Mouse (Mus musculus) forebrain, embryonic 14.5 days (tissue): ENCODE results near the gene Olfr1415. TPM values are rescaled to one million over a fixed set of nuclear protein-coding genes. Genes with fewer than 3 reads are reported as not detected.

Experiments used
- ATAC-seq: fragments of 200-750 bp; cut with Nextera tagmentation; 2 replicates; pipeline ENCODE4 v1.8.0; 2017; ENCODE audit warnings: mild to moderate bottlenecking, moderate library complexity
- DNase-seq: peaks from one replicate; pipeline ENCODE4 v3.0.0-alpha.2; 2015; ENCODE audit warnings: low spot score
- H3K27ac ChIP-seq: fragments of 300-500 bp; sonication (generic); 2 replicates; pipeline ENCODE4 v1.5.1; 2014; ENCODE audit warnings: low read depth, mild to moderate bottlenecking, control low read depth, low read length, moderate library complexity
- H3K27me3 ChIP-seq: fragments of 300-500 bp; sonication (generic); replicated peaks from 2 replicates; pipeline ENCODE4 v1.6.1; 2014; ENCODE audit warnings: low read length, control low read depth, mixed read lengths; ENCODE audit not compliant: control insufficient read depth, insufficient read depth
- H3K36me3 ChIP-seq: fragments of 300-500 bp; sonication (generic); 2 replicates; pipeline ENCODE4 v1.6.1; 2014; ENCODE audit warnings: low read length, control low read depth; ENCODE audit not compliant: control insufficient read depth, insufficient read depth
- H3K4me1 ChIP-seq: fragments of 300-500 bp; sonication (generic); 2 replicates; pipeline ENCODE4 v1.6.1; 2014; ENCODE audit warnings: antibody characterized with exemption, low read length, control low read depth; ENCODE audit not compliant: control insufficient read depth, insufficient read depth
- H3K4me2 ChIP-seq: fragments of 300-500 bp; sonication (generic); 2 replicates; pipeline ENCODE4 v1.6.1; 2014; ENCODE audit warnings: mild to moderate bottlenecking, control low read depth, low read length
- H3K4me3 ChIP-seq: fragments of 300-500 bp; sonication (generic); 2 replicates; pipeline ENCODE4 v1.5.1; 2014; ENCODE audit warnings: low read depth, low read length, control low read depth
- H3K9ac ChIP-seq: fragments of 300-500 bp; sonication (generic); 2 replicates; pipeline ENCODE4 v1.6.1; 2014; ENCODE audit warnings: mild to moderate bottlenecking, low read length, control low read depth, moderate library complexity
- H3K9me3 ChIP-seq: fragments of 300-500 bp; sonication (generic); replicated peaks from 2 replicates; pipeline ENCODE4 v1.6.1; 2016; ENCODE audit warnings: low read length, control low read depth, mixed read lengths; ENCODE audit not compliant: control insufficient read depth
- WGBS: fragments of 180-500 bp; shearing (Covaris S2); extraction: QIAGEN DNeasy Blood & Tissue Kit; methylation state at CpG from one replicate; pipeline ENCODE4 v1.1.7; 2014; 5-methylcytosine and 5-hydroxymethylcytosine counted together
- polyA plus RNA-seq: library from polyadenylated mRNA; unstranded; fragments of >200 nt; fragmentation: Nextera tagmentation; extraction: Ambion mirVana; gene quantifications from 2 replicates; pipeline ENCODE4 v1.2.1, GENCODE M21; 2014

The Olfr1415 gene
- polyA plus RNA-seq, 1 experiment from 2014 or later, result not detected

DNA sequence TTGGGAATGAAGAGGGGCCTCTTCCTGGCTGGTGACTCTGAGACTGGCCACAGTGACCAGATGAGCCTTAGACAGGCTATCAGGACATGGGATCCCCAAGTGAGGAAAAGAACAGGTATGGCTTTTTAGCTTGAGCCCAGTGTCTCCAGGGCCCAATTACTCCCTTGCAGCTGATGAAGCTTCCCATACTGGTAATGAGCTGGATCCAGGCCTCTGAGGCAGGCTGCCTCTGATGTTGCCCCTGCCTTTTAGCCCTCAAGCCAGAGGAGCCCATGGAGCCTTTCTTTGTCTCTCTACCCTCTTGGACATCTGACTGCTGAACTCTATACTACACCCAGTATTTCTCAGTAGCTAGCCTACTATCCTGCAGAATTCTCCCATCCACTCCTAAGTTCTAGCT is 10.9 kb downstream of the Olfr1415 start, which contains the start of gene Olfr1416:
Olfr1416 (minus strand) TSS at position 101 of the 400 bp plus-strand sequence.
- DNase-seq, result no peak
- no peaks in the 10 kb centered on the region for H3K4me1 ChIP-seq
- no peaks in the 10 kb centered on the region; the same call in 1 of the 2 replicates for H3K9me3 ChIP-seq
- no peaks in the 10 kb centered on the region for H3K27me3 ChIP-seq
- ATAC-seq, result no peak
- no peak within 1 kb of the TSS for H3K4me3 ChIP-seq
- H3K4me2 ChIP-seq, result no peak within 1 kb of the TSS
- H3K9ac ChIP-seq, result no peak within 1 kb of the TSS
- H3K36me3 ChIP-seq, result no peaks in the 10 kb centered on the region
- no peak within 1 kb of the TSS for H3K27ac ChIP-seq

DNA sequence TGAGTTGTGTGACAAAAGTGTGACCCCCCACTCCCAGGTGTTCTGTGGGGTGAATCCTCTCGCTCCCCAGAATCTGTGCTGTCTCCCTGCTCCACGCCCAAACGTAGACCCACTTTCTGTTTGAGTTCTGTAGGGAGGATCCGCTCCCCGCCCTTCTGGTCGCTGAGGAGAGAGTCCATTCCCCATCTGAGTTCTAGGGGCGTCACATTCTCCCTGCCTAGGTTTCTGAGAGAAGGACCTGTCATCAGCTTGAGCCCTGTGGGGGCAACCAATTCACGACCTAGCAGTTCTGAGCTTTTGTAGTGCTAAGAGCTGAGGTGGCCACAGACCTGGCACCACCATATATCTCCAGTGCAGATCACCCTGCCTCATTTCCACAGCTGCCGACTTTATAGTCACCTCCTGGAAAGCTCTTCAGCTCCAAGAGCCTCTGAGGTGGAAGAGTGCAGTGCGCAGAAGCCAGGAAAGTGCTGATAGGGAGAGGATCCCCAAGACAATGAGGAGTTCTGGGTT is 21.8 kb downstream of the Olfr1415 start:
- Histone ChIP-seq H3K4me3 (peak overlapping the region; percentile 97), H3K27me3 (no peaks in the 10 kb centered on the region), H3K9ac (peak overlapping the region; percentile 96), H3K36me3 (peaks cover 17% of the 10 kb centered on the region), H3K9me3 (no peaks in the 10 kb centered on the region), H3K27ac (no peak overlapping the region), H3K4me1 (peaks cover 6% of the 10 kb centered on the region; the same call in 1 of the 2 replicates), H3K4me2 (peak overlapping the region; percentile 84)
- WGBS, result 4% methylated on average over 10 of the region's 10 CpGs
- peak; percentile 4 for DNase-seq
- ATAC-seq, result no peak

DNA sequence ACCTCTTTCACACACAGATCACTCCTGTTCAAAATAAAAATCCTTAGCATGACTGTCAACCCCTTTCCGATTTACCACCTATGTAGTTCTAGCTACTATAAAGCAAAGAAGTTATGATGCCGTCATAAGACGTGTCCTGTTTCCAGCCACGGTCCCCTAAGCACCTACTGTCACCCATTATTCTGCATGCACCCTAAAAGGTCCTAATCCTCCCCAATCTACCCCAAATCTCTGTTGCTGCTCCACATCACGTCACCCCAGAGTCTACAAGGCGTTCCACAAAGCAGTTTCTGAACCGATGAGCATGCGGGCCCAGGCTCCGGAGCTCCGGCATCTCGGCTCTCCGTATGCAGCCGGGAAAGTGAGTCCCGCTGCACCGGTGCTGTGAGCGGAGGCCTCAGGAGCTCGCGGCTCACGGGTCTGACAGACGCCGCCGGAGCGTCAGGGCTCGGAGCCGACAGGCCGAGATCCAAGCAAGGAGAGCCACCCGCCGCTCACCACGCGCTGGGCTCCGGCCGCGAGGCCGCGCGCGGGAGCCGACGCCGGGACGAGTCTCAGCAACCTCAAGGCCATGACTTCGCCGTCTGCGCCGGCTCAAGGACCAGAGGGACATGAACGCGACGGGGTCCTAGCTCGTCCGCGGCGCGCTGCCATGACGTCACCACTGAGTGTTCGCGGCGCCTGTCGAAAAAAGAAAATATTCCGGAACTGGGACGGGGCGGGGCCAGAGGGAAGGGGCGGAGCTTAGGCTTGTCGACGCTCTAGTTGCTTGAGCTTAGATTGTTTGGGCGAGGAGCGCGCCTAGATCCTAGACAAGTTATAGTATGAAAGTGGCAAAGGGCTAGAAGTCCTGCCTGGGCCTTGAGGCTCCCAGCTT is 22.5 kb downstream of the Olfr1415 start, which contains the start of gene Ndufa10:
Ndufa10 (minus strand) TSS at position 696 of the 877 bp plus-strand sequence.
- peak; percentile 94 for ATAC-seq
- DNase-seq, result peak; percentile 92
- peaks cover 25% of the 10 kb centered on the region for H3K36me3 ChIP-seq
- H3K4me1 ChIP-seq, result peaks cover 6% of the 10 kb centered on the region; the same call in 1 of the 2 replicates
- 1% methylated on average over 67 of the region's 67 CpGs for WGBS
- no peaks in the 10 kb centered on the region for H3K27me3 ChIP-seq
- peak within 1 kb of the TSS; percentile 96 for H3K9ac ChIP-seq
- peak within 1 kb of the TSS; percentile 97 for H3K4me3 ChIP-seq
- H3K4me2 ChIP-seq, result peak within 1 kb of the TSS; percentile 84
- H3K9me3 ChIP-seq, result no peaks in the 10 kb centered on the region
- H3K27ac ChIP-seq, result peak within 1 kb of the TSS; percentile 63; the same call in 1 of the 2 replicates

DNA sequence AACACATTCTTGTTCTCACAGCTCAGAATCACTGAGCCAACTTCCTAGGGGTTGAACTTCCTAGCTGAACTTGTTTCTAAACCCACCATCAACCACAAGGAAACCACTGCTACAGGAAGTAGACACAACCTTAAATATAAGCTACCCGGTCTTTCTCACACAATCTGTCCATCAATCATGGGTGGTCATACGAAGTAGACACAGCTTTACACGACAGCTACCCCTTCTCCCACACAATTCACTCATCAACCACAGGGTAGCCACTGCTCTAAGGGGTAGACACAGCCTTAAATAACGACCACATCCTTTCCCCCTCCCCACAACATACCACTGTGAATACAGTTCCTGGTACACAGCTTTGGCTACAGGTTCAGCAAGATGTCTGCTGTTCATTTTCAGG is 27.0 kb downstream of the Olfr1415 start:
- Histone ChIP-seq H3K36me3 (peaks cover 68% of the 10 kb centered on the region), H3K9me3 (no peaks in the 10 kb centered on the region), H3K4me2 (no peak overlapping the region), H3K27ac (no peak overlapping the region), H3K9ac (no peak overlapping the region; the same call in 1 of the 2 replicates), H3K4me1 (peaks cover 6% of the 10 kb centered on the region; the same call in 1 of the 2 replicates), H3K4me3 (no peak overlapping the region), H3K27me3 (no peaks in the 10 kb centered on the region)
- DNase-seq (no peak), ATAC-seq (no peak)
- 89% methylated on average over 4 of the region's 4 CpGs for WGBS

DNA sequence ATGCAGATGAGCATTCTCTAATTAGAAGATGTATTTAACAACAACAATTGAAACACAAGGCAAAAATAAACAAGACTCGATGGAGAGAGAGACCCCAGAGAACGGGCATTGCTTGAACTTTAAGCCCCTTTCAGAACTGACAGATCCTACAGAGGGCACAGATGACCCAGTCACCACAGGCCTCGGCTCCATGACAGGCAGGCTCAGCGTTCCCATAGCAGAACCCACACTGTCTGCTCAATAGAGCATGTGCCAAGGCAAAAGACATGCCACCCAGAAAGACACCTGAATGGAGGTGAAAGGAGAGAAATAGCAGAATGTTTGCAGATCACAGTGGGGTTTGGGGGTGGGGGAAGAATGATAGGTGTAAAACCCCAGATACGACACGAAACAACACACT is 37.5 kb downstream of the Olfr1415 start:
- no peak for ATAC-seq
- H3K27ac ChIP-seq, result no peak overlapping the region
- no peaks in the 10 kb centered on the region for H3K27me3 ChIP-seq
- H3K4me2 ChIP-seq, result no peak overlapping the region
- H3K36me3 ChIP-seq, result peaks cover 88% of the 10 kb centered on the region
- H3K4me1 ChIP-seq, result no peaks in the 10 kb centered on the region
- no peak for DNase-seq
- H3K9me3 ChIP-seq, result no peaks in the 10 kb centered on the region
- WGBS, result 87% methylated on average over 6 of the region's 6 CpGs
- H3K9ac ChIP-seq, result no peak overlapping the region
- H3K4me3 ChIP-seq, result no peak overlapping the region

DNA sequence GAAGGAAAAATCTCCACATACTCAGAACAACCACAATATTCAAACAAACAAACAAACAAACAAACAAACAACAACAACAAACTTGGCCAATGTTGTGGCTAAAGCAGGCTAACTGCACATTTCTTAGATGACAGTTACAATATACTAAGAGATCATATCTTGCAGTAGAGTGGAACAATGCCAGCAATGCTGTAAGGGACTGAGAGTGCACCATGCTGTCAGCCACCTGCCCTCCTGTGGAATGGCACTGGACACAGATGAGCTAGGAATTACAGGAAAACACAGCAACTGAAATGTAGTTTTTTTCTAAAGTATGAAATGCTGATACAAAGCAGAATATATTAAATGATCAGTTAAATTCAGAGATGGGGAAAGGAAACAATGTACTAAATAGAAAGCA is 38.1 kb downstream of the Olfr1415 start:
- no peak for ATAC-seq
- Histone ChIP-seq H3K27me3 (no peaks in the 10 kb centered on the region), H3K36me3 (peaks cover 88% of the 10 kb centered on the region), H3K9me3 (no peaks in the 10 kb centered on the region), H3K4me3 (no peak overlapping the region), H3K27ac (no peak overlapping the region), H3K9ac (no peak overlapping the region), H3K4me1 (no peaks in the 10 kb centered on the region), H3K4me2 (no peak overlapping the region)
- no peak for DNase-seq

DNA sequence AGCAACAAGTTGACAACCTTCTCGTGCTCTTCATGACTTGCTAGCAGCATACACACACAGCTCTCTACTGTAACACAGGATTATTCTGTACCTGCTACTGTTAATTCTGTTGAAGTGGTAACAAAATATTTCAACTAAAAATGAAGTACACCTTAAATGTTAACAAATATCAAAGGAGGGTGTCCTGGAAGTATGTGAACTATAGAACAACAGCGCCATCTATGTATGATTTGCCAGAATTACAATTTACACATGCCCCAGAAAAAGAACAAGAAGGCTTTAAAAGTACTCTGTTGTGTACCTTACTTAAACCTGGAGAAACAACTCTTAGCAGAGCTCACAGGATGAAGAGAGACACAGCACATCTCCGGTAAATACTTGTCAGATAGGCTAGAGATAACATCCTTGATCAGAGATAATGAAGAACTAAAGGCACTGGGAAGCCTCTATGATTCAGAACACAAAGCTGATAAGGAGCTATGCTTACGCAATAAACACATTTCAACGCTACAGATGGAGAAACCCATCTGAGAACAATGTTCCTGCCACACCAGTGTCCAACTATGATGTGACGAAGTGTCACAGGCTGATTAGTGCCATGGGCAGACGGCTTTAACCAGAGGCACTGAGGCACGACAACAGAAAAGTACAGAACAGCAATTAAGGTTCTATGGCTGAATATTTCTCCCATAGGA is 42.0 kb downstream of the Olfr1415 start:
- Histone ChIP-seq H3K4me3 (no peak overlapping the region), H3K9me3 (no peaks in the 10 kb centered on the region), H3K27ac (no peak overlapping the region), H3K4me2 (no peak overlapping the region), H3K27me3 (no peaks in the 10 kb centered on the region), H3K36me3 (peaks cover 85% of the 10 kb centered on the region), H3K4me1 (no peaks in the 10 kb centered on the region), H3K9ac (no peak overlapping the region)
- ATAC-seq, result no peak
- DNase-seq, result peak; percentile 66
- 77% methylated on average over 8 of the region's 8 CpGs for WGBS

DNA sequence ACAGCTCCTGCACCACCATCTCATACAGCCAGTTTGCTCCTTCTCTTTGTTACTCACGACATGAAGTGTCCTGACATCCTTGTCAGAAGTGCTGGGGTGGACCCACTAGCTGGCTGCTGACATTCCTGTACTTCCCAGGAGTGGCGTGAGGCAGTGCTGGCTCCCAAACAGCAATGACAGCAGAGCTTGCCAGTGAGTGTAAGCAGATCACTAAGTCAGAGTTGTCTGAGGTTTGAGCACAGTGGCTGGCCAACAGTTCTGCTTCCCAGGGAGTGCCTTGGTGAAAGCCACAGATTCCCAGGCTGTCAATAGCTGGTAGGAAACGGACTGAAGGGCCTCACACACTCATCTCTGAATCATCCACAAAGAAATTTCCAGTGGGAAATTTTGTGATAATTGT is 47.6 kb downstream of the Olfr1415 start:
- Histone ChIP-seq H3K9ac (no peak overlapping the region), H3K9me3 (no peaks in the 10 kb centered on the region), H3K27me3 (no peaks in the 10 kb centered on the region), H3K36me3 (peaks cover 88% of the 10 kb centered on the region), H3K4me1 (no peaks in the 10 kb centered on the region), H3K4me3 (no peak overlapping the region), H3K4me2 (no peak overlapping the region), H3K27ac (no peak overlapping the region)
- ATAC-seq, result no peak
- DNase-seq, result no peak
- WGBS, result 90% methylated on average over 3 of the region's 3 CpGs
